Mouse (Mus musculus) heart, postnatal 0 days (tissue): Measurements from ENCODE around the gene Dbi.

Experiments used
- CTCF ChIP-seq: IDR thresholded peaks from 2 replicates; pipeline ENCODE4 v1.5.1; 2016; ENCODE audit warnings: antibody characterized with exemption, control low read depth, low read depth
- EP300 ChIP-seq: IDR thresholded peaks from 2 replicates; pipeline ENCODE4 v1.6.1; 2016; ENCODE audit warnings: antibody characterized with exemption, low read depth

DNA sequence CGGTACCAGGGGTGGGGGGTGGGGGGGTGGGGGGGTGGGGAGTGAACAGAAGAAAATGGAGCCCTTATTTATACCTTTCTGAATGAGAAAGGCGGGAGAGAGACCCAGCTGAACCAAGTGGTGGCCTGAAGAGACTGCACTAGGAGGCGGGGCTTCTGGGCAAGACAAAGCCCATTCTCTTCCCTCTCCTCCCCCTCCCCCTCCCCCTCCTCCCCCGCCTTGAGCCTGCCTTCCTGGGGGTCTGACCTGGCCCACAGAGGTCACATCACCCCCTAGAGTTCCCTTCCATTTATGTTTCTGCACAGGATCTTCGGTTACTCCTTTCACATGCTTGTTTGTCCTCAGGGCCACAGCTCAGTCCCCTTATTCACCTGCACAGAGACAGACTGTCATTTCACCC lies 31.7 kb downstream of the Dbi start:
- TF ChIP-seq CTCF (no peak), EP300 (no peak)
